Mouse (Mus musculus) liver, adult 2 months (tissue): ENCODE data around the gene Stag3. TPM values are rescaled to one million over a fixed set of nuclear protein-coding genes. Genes with fewer than 3 reads are reported as not detected.
A peak's percentile ranks its signal among the peaks of the same experiment; 100 is the strongest.

ENCODE experiments used
- DNase-seq: peaks from one replicate; pipeline ENCODE4 v3.0.0-alpha.2; 2011; ENCODE audit warnings: low read depth, low spot score; ENCODE audit errors: extremely low read depth
- H3K27ac ChIP-seq: fragments of 200-500 bp; replicated peaks from 2 replicates; pipeline ENCODE4 v1.5.1; 2012; ENCODE audit warnings: low read depth, mild to moderate bottlenecking, control low read depth, inconsistent platforms, low read length; ENCODE audit not compliant: insufficient read depth
- H3K27me3 ChIP-seq: fragments of 200-500 bp; 2 replicates; pipeline ENCODE4 v1.6.1; 2012; ENCODE audit warnings: mild to moderate bottlenecking, moderate library complexity, low read length, inconsistent platforms; ENCODE audit not compliant: control insufficient read depth, insufficient read depth
- H3K36me3 ChIP-seq: fragments of 200-500 bp; 2 replicates; pipeline ENCODE4 v1.6.1; 2012; ENCODE audit warnings: low read length, inconsistent platforms; ENCODE audit not compliant: control insufficient read depth, insufficient read depth
- H3K4me1 ChIP-seq: fragments of 200-500 bp; 2 replicates; pipeline ENCODE4 v1.6.1; 2011; ENCODE audit warnings: low read length; ENCODE audit not compliant: control insufficient read depth, insufficient read depth
- H3K4me3 ChIP-seq: fragments of 200-500 bp; 2 replicates; pipeline ENCODE4 v1.5.1; 2011; ENCODE audit warnings: low read depth, mild to moderate bottlenecking, control low read depth, low read length, moderate library complexity; ENCODE audit not compliant: insufficient read depth
- H3K79me2 ChIP-seq: fragments of 200-500 bp; 2 replicates; pipeline ENCODE4 v1.6.1; 2012; ENCODE audit warnings: inconsistent platforms, mild to moderate bottlenecking, low read length, moderate library complexity; ENCODE audit not compliant: control insufficient read depth, insufficient read depth
- H3K9ac ChIP-seq: fragments of 200-500 bp; 2 replicates; pipeline ENCODE4 v1.6.1; 2012; ENCODE audit warnings: low read depth, mild to moderate bottlenecking, control low read depth, inconsistent platforms, low read length
- CTCF ChIP-seq: fragments of 200-500 bp; IDR thresholded peaks from 2 replicates; pipeline ENCODE4 v1.5.1; 2011; ENCODE audit warnings: low read depth, low read length, control low read depth
- POLR2A ChIP-seq: fragments of 200-500 bp; IDR thresholded peaks from 2 replicates; pipeline ENCODE4 v1.6.1; 2011; ENCODE audit warnings: low read length, control low read depth; ENCODE audit not compliant: insufficient read depth; ENCODE audit errors: extremely low read depth
- WGBS: fragments of 180-500 bp; shearing (Covaris S2); methylation state at CpG from one replicate; pipeline ENCODE4 v1.1.7; 2018; 5-methylcytosine and 5-hydroxymethylcytosine counted together
- polyA plus RNA-seq: library from polyadenylated mRNA; depleted of rRNA; stranded (reverse); fragments of >200 nt; gene quantifications from 2 replicates; pipeline ENCODE4 v1.2.3, GENCODE M21; 2012; rRNA removed
- total RNA-seq: library from RNA; depleted of rRNA; stranded (reverse); fragments of >200 nt; gene quantifications from 2 replicates; pipeline ENCODE4 v1.2.3, GENCODE M21; 2014; rRNA removed

Stag3 gene
- total RNA-seq (0.07 and 0.09 TPM in 2 replicates), polyA plus RNA-seq (0.09 TPM in 1 of 2 replicates, not detected in the other)

- TF ChIP-seq POLR2A: no peak
- TF ChIP-seq CTCF: no peak
- H3K4me3 ChIP-seq: peak within 1 kb of the TSS; percentile 8; the same call in 1 of the 2 replicates
- 2% methylated on average over 56 of the region's 56 CpGs for WGBS
- DNase-seq: peak; percentile 67
- H3K27ac ChIP-seq: no peak within 1 kb of the TSS
- no peaks in the 10 kb centered on the region for H3K79me2 ChIP-seq
- no peaks in the 10 kb centered on the region for H3K27me3 ChIP-seq
- H3K4me1 ChIP-seq: no peaks in the 10 kb centered on the region
- no peaks in the 10 kb centered on the region for H3K36me3 ChIP-seq
- no peak within 1 kb of the TSS for H3K9ac ChIP-seq
Observed at GRCm38 (mm10) chr5:138279585-138280424, at the start of gene Stag3, which contains the start of the genes Gm43720 and Gpc2. Gene Stag3, plus strand, starts transcription at chr5:138280240. Gene Gm43720, minus strand, starts transcription at chr5:138279958. Gene Gpc2, minus strand, starts transcription at chr5:138280005.

- Histone ChIP-seq H3K36me3 (no peaks in the 10 kb centered on the region), H3K27me3 (no peaks in the 10 kb centered on the region), H3K9ac (no peak overlapping the region), H3K4me3 (no peak overlapping the region), H3K27ac (no peak overlapping the region), H3K79me2 (no peaks in the 10 kb centered on the region), H3K4me1 (no peaks in the 10 kb centered on the region)
- WGBS: 92% methylated on average over 2 of the region's 2 CpGs
- DNase-seq: no peak
- TF ChIP-seq POLR2A (no peak), CTCF (no peak)
Observed at GRCm38 (mm10) chr5:138233778-138234177, 46.3 kb upstream of the Stag3 start.

- H3K4me3 ChIP-seq: no peak overlapping the region
- H3K27ac ChIP-seq: no peak overlapping the region
- no peaks in the 10 kb centered on the region for H3K36me3 ChIP-seq
- no peak for DNase-seq
- no peaks in the 10 kb centered on the region for H3K79me2 ChIP-seq
- TF ChIP-seq POLR2A (no peak), CTCF (no peak)
- H3K4me1 ChIP-seq: no peaks in the 10 kb centered on the region
- H3K27me3 ChIP-seq: no peaks in the 10 kb centered on the region
- no peak overlapping the region for H3K9ac ChIP-seq
Observed at GRCm38 (mm10) chr5:138234224-138234623, 45.8 kb upstream of the Stag3 start.

- no peaks in the 10 kb centered on the region for H3K4me1 ChIP-seq
- 13% methylated on average over 2 of the region's 2 CpGs for WGBS
- no peak for TF ChIP-seq CTCF
- TF ChIP-seq POLR2A: no peak
- H3K27me3 ChIP-seq: no peaks in the 10 kb centered on the region
- no peaks in the 10 kb centered on the region for H3K79me2 ChIP-seq
- H3K36me3 ChIP-seq: no peaks in the 10 kb centered on the region
- H3K27ac ChIP-seq: no peak overlapping the region
- DNase-seq: no peak
- no peak overlapping the region for H3K4me3 ChIP-seq
- H3K9ac ChIP-seq: no peak overlapping the region
Observed at GRCm38 (mm10) chr5:138241511-138241910, 38.5 kb upstream of the Stag3 start.

- no peak overlapping the region for H3K27ac ChIP-seq
Observed at GRCm38 (mm10) chr5:138251144-138251543, 28.9 kb upstream of the Stag3 start.

GRCm38 (mm10) chr5:138253061-138253460 lies 27.0 kb upstream of the Stag3 start:
- H3K36me3 ChIP-seq: no peaks in the 10 kb centered on the region
- no peak for DNase-seq
- peaks cover 4% of the 10 kb centered on the region for H3K4me1 ChIP-seq
- no peak overlapping the region for H3K27ac ChIP-seq
- H3K4me3 ChIP-seq: no peak overlapping the region
- H3K27me3 ChIP-seq: no peaks in the 10 kb centered on the region
- 96% methylated on average over 3 of the region's 3 CpGs for WGBS
- TF ChIP-seq CTCF: no peak
- no peak for TF ChIP-seq POLR2A
- H3K79me2 ChIP-seq: no peaks in the 10 kb centered on the region
- H3K9ac ChIP-seq: no peak overlapping the region

More at GRCm38 (mm10) chr5:138251144-138251543, 28.9 kb upstream of the Stag3 start:
- Histone ChIP-seq H3K79me2 (no peaks in the 10 kb centered on the region), H3K36me3 (no peaks in the 10 kb centered on the region), H3K4me1 (peaks cover 4% of the 10 kb centered on the region), H3K9ac (no peak overlapping the region), H3K27me3 (no peaks in the 10 kb centered on the region), H3K4me3 (no peak overlapping the region)
- TF ChIP-seq POLR2A (no peak), CTCF (no peak)
- no peak for DNase-seq
- WGBS: 86% methylated on average over 12 of the region's 12 CpGs
